In the genomic region with DNA sequence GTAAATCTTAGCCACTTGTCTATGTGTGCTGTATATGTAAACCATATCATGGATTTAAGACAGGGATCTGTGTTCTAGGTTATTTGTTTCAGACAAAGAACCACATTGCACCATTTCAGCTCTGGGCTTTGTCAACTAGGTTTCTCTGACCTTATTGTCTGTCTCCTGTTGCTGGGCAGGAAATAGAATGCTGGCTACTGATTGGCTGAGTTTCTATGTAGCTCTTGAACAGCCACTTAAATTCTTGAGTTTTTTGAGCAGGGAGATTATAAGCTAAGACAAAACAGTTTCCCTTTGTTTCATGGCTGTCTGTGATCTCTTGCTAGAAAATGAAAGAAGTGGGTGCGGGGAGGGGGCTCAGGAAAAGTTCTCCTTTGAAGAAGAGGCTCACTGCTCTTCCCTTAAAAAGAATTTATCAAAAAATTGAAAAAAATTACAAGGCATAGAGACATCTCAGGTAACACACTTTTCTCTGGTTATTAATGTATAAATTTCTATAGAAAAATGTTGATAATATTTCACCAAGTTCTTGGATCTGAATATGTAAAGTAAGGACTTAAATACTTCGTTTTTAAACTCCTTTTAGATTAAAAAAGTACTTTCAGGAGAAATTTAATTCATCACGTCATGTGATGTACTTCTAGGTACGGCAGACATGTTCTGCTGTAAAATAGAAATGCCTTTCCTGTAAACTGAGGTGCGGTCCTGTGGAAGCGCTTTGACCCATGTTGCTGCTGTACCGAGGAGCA, we compare ENCODE assay signal across 8 mouse cellular contexts. TPM values are rescaled to one million over a fixed set of nuclear protein-coding genes. Genes with fewer than 3 reads are reported as not detected.
DNase-seq lines count a peak whose midpoint lies in the region; ATAC-seq and TF ChIP-seq lines count a peak whose summit lies in the region.

No protein-coding gene starts in this region.

- WGBS in heart, postnatal 0 days, result 79% methylated on average over 7 of the region's 7 CpGs
- WGBS in liver, embryonic 16.5 days (ENCODE audit: insufficient replicate concordance), result 75% methylated on average over 7 of the region's 7 CpGs
- WGBS in neural tube, embryonic 15.5 days, result 81% methylated on average over 7 of the region's 7 CpGs

- no peak for TF ChIP-seq CTCF in heart, postnatal 0 days (IDR thresholded peaks at IDR 0.05; ENCODE audit: low read depth)

- TF ChIP-seq EP300 in heart, postnatal 0 days (IDR thresholded peaks at IDR 0.05; ENCODE audit: low read depth), result no peak

- H3K4me2 ChIP-seq in heart, postnatal 0 days (ENCODE audit: low read depth, low read length), result peak overlapping the region; percentile 34; the same call in 1 of the 2 replicates
- no peak overlapping the region for H3K4me2 ChIP-seq in liver, embryonic 16.5 days (ENCODE audit: low read depth, low read length)
- H3K4me2 ChIP-seq in neural tube, embryonic 15.5 days, result no peak overlapping the region

- H3K4me1 ChIP-seq in heart, postnatal 0 days (ENCODE audit: control insufficient read depth, insufficient read depth), result peaks cover 18% of the 10 kb centered on the region
- peaks cover 25% of the 10 kb centered on the region for H3K4me1 ChIP-seq in liver, embryonic 16.5 days (ENCODE audit: control insufficient read depth, low read depth, low read length)
- H3K4me1 ChIP-seq in neural tube, embryonic 15.5 days, result peaks cover 28% of the 10 kb centered on the region

- ATAC-seq in heart, postnatal 0 days (ENCODE audit: insufficient read depth, low read depth), result peak; percentile 33; the same call in 1 of the 2 replicates
- no peak for ATAC-seq in liver, embryonic 16.5 days (ENCODE audit: low read depth)
- ATAC-seq in neural tube, embryonic 15.5 days (ENCODE audit: low FRiP score), result 0 out of 2 replicates have a peak, but pooled peaks have one; percentile 22

- DNase-seq in 3134 (ENCODE audit: extremely low read depth, insufficient read length, low spot score), result peak; percentile 65
- DNase-seq in CD4-positive helper T cell, adult 2 months (ENCODE audit: low read depth, low spot score), result peak; percentile 88
- DNase-seq in c-Kit-positive CD71-positive TER-119-positive erythroid progenitor cells, embryonic 14.5 days (ENCODE audit: low spot score), result peak; percentile 46
- DNase-seq in heart, postnatal 0 days (ENCODE audit: low spot score), result peak; percentile 72
- no peak for DNase-seq in frontal cortex, postnatal 25 days (ENCODE audit: low spot score in 2 of 2)
- DNase-seq in layer of hippocampus, postnatal 14 days (ENCODE audit: low spot score in 2 of 2), result no peak

- H3K4me3 ChIP-seq in heart, postnatal 0 days (ENCODE audit: low read depth, low read length), result no peak overlapping the region
- no peak overlapping the region for H3K4me3 ChIP-seq in liver, embryonic 16.5 days (ENCODE audit: low read depth, low read length)
- no peak overlapping the region for H3K4me3 ChIP-seq in neural tube, embryonic 15.5 days (replicated peaks)

- H3K27me3 ChIP-seq in heart, postnatal 0 days (ENCODE audit: control insufficient read depth, insufficient read depth, low read length), result no peaks in the 10 kb centered on the region
- H3K27me3 ChIP-seq in liver, embryonic 16.5 days (ENCODE audit: control insufficient read depth, insufficient read depth, low read depth, low read length), result no peaks in the 10 kb centered on the region
- H3K27me3 ChIP-seq in neural tube, embryonic 15.5 days (replicated peaks), result no peaks in the 10 kb centered on the region

- peak overlapping the region; percentile 80 for H3K27ac ChIP-seq in heart, postnatal 0 days (ENCODE audit: low read depth)
- peak overlapping the region; percentile 29; the same call in 1 of the 2 replicates for H3K27ac ChIP-seq in liver, embryonic 16.5 days (ENCODE audit: low read length)
- peak overlapping the region; percentile 65 for H3K27ac ChIP-seq in neural tube, embryonic 15.5 days (replicated peaks)

- H3K9ac ChIP-seq in heart, postnatal 0 days (replicated peaks; ENCODE audit: low read depth, low read length), result no peak overlapping the region
- H3K9ac ChIP-seq in liver, embryonic 16.5 days (ENCODE audit: low read depth, low read length), result no peak overlapping the region
- no peak overlapping the region for H3K9ac ChIP-seq in neural tube, embryonic 15.5 days (replicated peaks)

- no peaks in the 10 kb centered on the region for H3K9me3 ChIP-seq in heart, postnatal 0 days (replicated peaks; ENCODE audit: control insufficient read depth, low read length)
- H3K9me3 ChIP-seq in liver, embryonic 16.5 days (replicated peaks; ENCODE audit: control insufficient read depth, low read length), result no peaks in the 10 kb centered on the region
- H3K9me3 ChIP-seq in neural tube, embryonic 15.5 days (replicated peaks), result no peaks in the 10 kb centered on the region

- H3K36me3 ChIP-seq in heart, postnatal 0 days (replicated peaks; ENCODE audit: control insufficient read depth, insufficient read depth, low read length), result peaks cover 4% of the 10 kb centered on the region
- H3K36me3 ChIP-seq in liver, embryonic 16.5 days (ENCODE audit: control insufficient read depth, insufficient read depth), result peaks cover 6% of the 10 kb centered on the region; the same call in 1 of the 2 replicates
- H3K36me3 ChIP-seq in neural tube, embryonic 15.5 days, result peaks cover 3% of the 10 kb centered on the region

RNA-seq across cellular contexts. Expression of a gene that starts 49.0 kb away (rescaled TPM):
- 43.3 and 54.5 TPM in 2 replicates for total RNA-seq in heart, postnatal 0 days (2014; rRNA removed; ENCODE audit: low replicate concordance)
- 16.5 and 19.2 TPM in 2 replicates for polyA plus RNA-seq in heart, postnatal 0 days (2015; fragmentation: Nextera tagmentation; extraction: Ambion mirVana)
- polyA plus RNA-seq in liver, embryonic 16.5 days (2015; fragmentation: Nextera tagmentation; extraction: Ambion mirVana), result 15.9 and 18.0 TPM in 2 replicates
- polyA plus RNA-seq in neural tube, embryonic 15.5 days (2015; fragmentation: Nextera tagmentation; extraction: Ambion mirVana), result 33.5 and 36.0 TPM in 2 replicates
- 100 to 1,000 TPM; 108 to 121 TPM for total RNA-seq in layer of hippocampus, postnatal 14 days (2021)

Comparison
In these comparisons a context has a peak if more than half of its experiments do, and no peak if none do; other contexts are left out.
1. DNase-seq: peak in 3134 (single experiment), CD4-positive helper T cell, adult 2 months (single experiment), c-Kit-positive CD71-positive TER-119-positive erythroid progenitor cells, embryonic 14.5 days (single experiment) and heart, postnatal 0 days (single experiment); none in frontal cortex, postnatal 25 days (0 of 2) and layer of hippocampus, postnatal 14 days (0 of 2).
2. H3K27ac ChIP-seq: peak in every context shown above with its lines; median percentile 80 in heart, postnatal 0 days; 65 in neural tube, embryonic 15.5 days; 29 in liver, embryonic 16.5 days.